Mouse (Mus musculus) stomach, embryonic 14.5 days (tissue): ENCODE results near the gene Acad12. TPM values are rescaled to one million over a fixed set of nuclear protein-coding genes. Genes with fewer than 3 reads are reported as not detected.
"Not testable (repeated sequence)": the region's sequence is repeated elsewhere in the genome, so short reads cannot be mapped to it uniquely, and the experiment has no call there.

Experiments used
- ATAC-seq: fragments of 200-750 bp; cut with Nextera tagmentation; 2 replicates; pipeline ENCODE4 v1.8.0; 2017; ENCODE audit warnings: low read depth, moderate TSS enrichment; ENCODE audit not compliant: insufficient number of reproducible peaks, insufficient read depth, low FRiP score
- H3K27ac ChIP-seq: fragments of 300-500 bp; sonication (generic); 2 replicates; pipeline ENCODE4 v1.5.1; 2014; ENCODE audit warnings: mild to moderate bottlenecking, low read length, moderate library complexity, mixed read lengths
- H3K27me3 ChIP-seq: fragments of 300-500 bp; sonication (generic); 2 replicates; pipeline ENCODE4 v1.6.1; 2014; ENCODE audit warnings: low read length, control low read depth, mixed read lengths; ENCODE audit not compliant: control insufficient read depth, insufficient read depth
- H3K36me3 ChIP-seq: fragments of 300-500 bp; sonication (generic); 2 replicates; pipeline ENCODE4 v1.6.1; 2014; ENCODE audit warnings: mild to moderate bottlenecking, control low read depth, low read length, moderate library complexity, mixed read lengths; ENCODE audit not compliant: control insufficient read depth, insufficient read depth
- H3K4me1 ChIP-seq: fragments of 300-500 bp; sonication (generic); 2 replicates; pipeline ENCODE4 v1.6.1; 2014; ENCODE audit warnings: low read length, control low read depth, mixed read lengths; ENCODE audit not compliant: control insufficient read depth, insufficient read depth
- H3K4me2 ChIP-seq: fragments of 300-500 bp; sonication (generic); replicated peaks from 2 replicates; pipeline ENCODE4 v1.6.1; 2014; ENCODE audit warnings: low read depth, low read length, control low read depth
- H3K4me3 ChIP-seq: fragments of 300-500 bp; sonication (generic); 2 replicates; pipeline ENCODE4 v1.5.1; 2014; ENCODE audit warnings: low read depth, low read length, control low read depth
- H3K9ac ChIP-seq: fragments of 300-500 bp; sonication (generic); replicated peaks from 2 replicates; pipeline ENCODE4 v1.6.1; 2014; ENCODE audit warnings: low read depth, mild to moderate bottlenecking, control low read depth, low read length, moderate library complexity, mixed read lengths
- H3K9me3 ChIP-seq: fragments of 300-500 bp; sonication (generic); 2 replicates; pipeline ENCODE4 v1.6.1; 2016; ENCODE audit warnings: low read depth, low read length, control low read depth; ENCODE audit not compliant: control insufficient read depth
- WGBS: fragments of 180-500 bp; shearing (Covaris S2); extraction: QIAGEN DNeasy Blood & Tissue Kit; methylation state at CpG from one replicate; pipeline ENCODE4 v1.1.7; 2014; 5-methylcytosine and 5-hydroxymethylcytosine counted together
- polyA plus RNA-seq: library from polyadenylated mRNA; unstranded; fragments of >200 nt; fragmentation: Nextera tagmentation; extraction: Ambion mirVana; gene quantifications from 2 replicates; pipeline ENCODE4 v1.2.1, GENCODE M21; 2014

Gene Acad12
- polyA plus RNA-seq, 1 experiment from 2014 or later, result 2.7 TPM

- not testable (repeated sequence) for H3K27ac ChIP-seq, H3K27me3 ChIP-seq, H3K4me2 ChIP-seq, ATAC-seq, H3K9me3 ChIP-seq, H3K4me3 ChIP-seq, H3K36me3 ChIP-seq, H3K9ac ChIP-seq, H3K4me1 ChIP-seq
- 78% methylated on average over 1 of the region's 1 CpGs for WGBS
These were observed 14.9 kb downstream of the Acad12 start for GRCm38 (mm10) chr5:121603815-121604214.

- H3K9me3 ChIP-seq, result no peaks in the 10 kb centered on the region
- peak; percentile 70; the same call in 1 of the 2 replicates for ATAC-seq
- no peak overlapping the region for H3K9ac ChIP-seq
- no peak overlapping the region for H3K4me3 ChIP-seq
- no peaks in the 10 kb centered on the region for H3K36me3 ChIP-seq
- no peaks in the 10 kb centered on the region for H3K27me3 ChIP-seq
- no peaks in the 10 kb centered on the region for H3K4me1 ChIP-seq
- H3K27ac ChIP-seq, result no peak overlapping the region
- WGBS, result 25% methylated on average over 9 of the region's 9 CpGs
- no peak overlapping the region for H3K4me2 ChIP-seq
These were observed 17.0 kb downstream of the Acad12 start for GRCm38 (mm10) chr5:121601547-121602299.

DNA sequence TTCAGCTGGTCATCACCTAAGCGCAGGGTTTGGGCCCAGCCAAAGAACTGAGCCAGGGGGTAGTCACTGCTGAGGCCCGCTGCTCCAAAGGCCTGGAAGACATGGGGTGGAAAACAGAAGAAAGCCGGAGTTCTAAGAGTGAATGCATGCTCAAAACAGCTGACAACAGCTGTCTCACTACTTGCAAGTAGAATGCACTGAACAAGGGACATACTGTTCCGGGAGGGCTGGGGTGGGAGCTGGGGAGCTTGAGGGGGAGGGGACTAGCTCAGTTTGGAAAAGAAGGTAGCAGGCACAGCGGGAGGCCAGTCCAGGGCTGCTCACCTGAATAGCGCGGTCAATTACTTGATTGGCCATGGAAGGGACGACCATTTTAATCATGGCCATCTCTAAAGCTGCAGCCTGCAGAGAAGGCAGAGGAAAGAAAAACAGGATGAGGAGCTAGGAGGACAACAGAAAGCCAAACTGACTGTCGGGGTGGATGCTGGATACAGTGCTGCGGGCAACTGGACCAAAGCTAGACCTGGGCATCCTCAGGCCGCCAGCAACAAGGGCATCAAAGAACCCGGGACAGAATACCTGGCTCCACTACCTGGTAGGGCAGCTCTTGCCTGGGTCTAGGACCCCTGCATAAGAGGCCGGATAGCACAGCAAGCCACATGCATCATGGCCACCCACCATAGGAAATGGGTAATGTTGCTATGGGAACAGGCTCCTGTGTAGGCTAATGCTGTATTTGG, 19.7 kb downstream of the Acad12 start:
- no peak overlapping the region for H3K4me2 ChIP-seq
- H3K9ac ChIP-seq, result no peak overlapping the region
- H3K27ac ChIP-seq, result peak overlapping the region; percentile 61; the same call in 1 of the 2 replicates
- 0 out of 2 replicates have a peak, but pooled peaks cover 3% of the 10 kb centered on the region for H3K4me1 ChIP-seq
- no peaks in the 10 kb centered on the region for H3K36me3 ChIP-seq
- H3K4me3 ChIP-seq, result no peak overlapping the region
- H3K27me3 ChIP-seq, result no peaks in the 10 kb centered on the region
- ATAC-seq, result no peak
- WGBS, result 69% methylated on average over 13 of the region's 13 CpGs
- H3K9me3 ChIP-seq, result no peaks in the 10 kb centered on the region

DNA sequence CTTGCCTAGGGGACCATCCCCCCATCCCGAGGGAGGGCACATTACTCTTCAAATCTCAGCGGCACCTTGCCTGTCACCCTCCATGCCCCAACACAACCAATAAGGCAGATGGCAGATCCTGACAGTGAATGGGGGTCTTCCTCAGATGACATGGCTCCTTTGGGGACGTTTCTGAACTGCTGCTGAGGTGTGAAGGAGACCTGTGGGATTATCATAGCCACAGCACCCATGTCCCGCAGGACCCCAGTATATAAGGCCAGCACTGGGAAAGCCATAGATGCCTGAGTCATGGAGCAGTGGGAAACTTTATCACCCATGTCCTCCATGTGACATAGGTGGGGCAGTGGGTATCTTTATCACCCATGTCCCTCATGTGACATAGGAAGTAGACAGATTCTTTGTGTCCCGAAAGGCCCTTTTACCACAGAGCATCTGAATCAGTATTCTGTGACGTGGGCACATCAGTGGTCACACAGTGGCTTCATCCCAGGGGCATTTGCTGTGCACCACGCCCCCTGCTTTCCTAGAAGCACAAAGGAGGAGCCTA, 20.7 kb downstream of the Acad12 start:
- Histone ChIP-seq H3K4me1 (0 out of 2 replicates have a peak, but pooled peaks cover 4% of the 10 kb centered on the region), H3K27me3 (no peaks in the 10 kb centered on the region), H3K36me3 (no peaks in the 10 kb centered on the region), H3K27ac (peak overlapping the region; percentile 61; the same call in 1 of the 2 replicates), H3K9me3 (no peaks in the 10 kb centered on the region), H3K4me2 (no peak overlapping the region), H3K9ac (no peak overlapping the region), H3K4me3 (no peak overlapping the region)
- WGBS, result 79% methylated on average over 7 of the region's 7 CpGs
- ATAC-seq, result no peak

GRCm38 (mm10) chr5:121597332-121597731, 21.4 kb downstream of the Acad12 start:
- H3K9ac ChIP-seq, result no peak overlapping the region
- H3K36me3 ChIP-seq, result no peaks in the 10 kb centered on the region
- H3K4me3 ChIP-seq, result no peak overlapping the region
- H3K27me3 ChIP-seq, result no peaks in the 10 kb centered on the region
- no peak overlapping the region for H3K27ac ChIP-seq
- 0 out of 2 replicates have a peak, but pooled peaks cover 4% of the 10 kb centered on the region for H3K4me1 ChIP-seq
- ATAC-seq, result no peak
- no peak overlapping the region for H3K4me2 ChIP-seq
- no peaks in the 10 kb centered on the region for H3K9me3 ChIP-seq
- WGBS, result 62% methylated on average over 4 of the region's 4 CpGs

DNA sequence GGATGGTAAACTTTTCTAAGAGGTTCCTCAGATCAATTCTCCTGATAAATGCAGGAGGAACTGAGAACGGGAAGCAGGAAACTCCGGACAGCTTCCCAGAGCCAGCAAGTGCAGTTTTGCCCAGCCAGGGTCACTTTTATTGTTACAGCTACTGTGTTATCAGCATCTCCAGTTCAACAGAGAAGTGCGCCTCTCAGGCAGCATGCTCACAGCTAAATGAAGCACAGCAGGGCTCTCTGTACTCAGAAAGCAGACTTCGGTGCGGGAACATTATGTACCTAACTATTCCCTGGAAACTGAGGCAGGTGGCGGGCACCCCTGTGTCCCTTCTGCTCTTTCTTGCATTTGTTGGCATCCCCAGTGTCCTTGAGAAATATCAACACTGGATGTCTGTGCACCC, 22.5 kb downstream of the Acad12 start:
- Histone ChIP-seq H3K4me1 (peaks cover 9% of the 10 kb centered on the region; the same call in 1 of the 2 replicates), H3K9ac (no peak overlapping the region), H3K4me2 (no peak overlapping the region), H3K27me3 (no peaks in the 10 kb centered on the region), H3K4me3 (no peak overlapping the region), H3K27ac (no peak overlapping the region), H3K9me3 (no peaks in the 10 kb centered on the region), H3K36me3 (no peaks in the 10 kb centered on the region)
- 72% methylated on average over 6 of the region's 6 CpGs for WGBS
- ATAC-seq, result no peak

DNA sequence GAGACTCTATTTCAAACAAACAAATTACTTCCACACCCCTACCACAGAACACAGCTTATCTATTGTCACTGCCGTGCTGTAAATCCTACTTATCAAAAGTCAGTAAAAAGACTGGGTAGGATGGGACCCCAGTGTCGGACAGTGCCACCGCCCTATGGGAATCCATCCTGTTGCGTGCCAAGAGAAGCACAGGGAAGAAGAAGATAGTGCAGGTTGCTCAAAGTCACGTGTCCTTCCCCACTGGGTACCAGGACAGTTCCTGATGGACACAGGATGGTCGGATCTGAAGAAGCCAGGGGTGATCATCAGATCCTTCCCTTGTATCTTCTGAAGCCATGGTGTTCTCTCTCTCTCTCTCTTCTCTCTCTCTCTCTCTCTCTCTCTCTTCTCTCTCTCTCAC, 23.0 kb downstream of the Acad12 start:
- Histone ChIP-seq H3K9ac (no peak overlapping the region), H3K36me3 (no peaks in the 10 kb centered on the region), H3K27me3 (no peaks in the 10 kb centered on the region), H3K4me2 (no peak overlapping the region), H3K9me3 (no peaks in the 10 kb centered on the region), H3K4me1 (peaks cover 9% of the 10 kb centered on the region; the same call in 1 of the 2 replicates), H3K27ac (no peak overlapping the region), H3K4me3 (no peak overlapping the region)
- ATAC-seq, result no peak
- WGBS, result 83% methylated on average over 6 of the region's 6 CpGs

- Histone ChIP-seq H3K4me3 (no peak overlapping the region), H3K9ac (no peak overlapping the region), H3K27me3 (no peaks in the 10 kb centered on the region), H3K36me3 (no peaks in the 10 kb centered on the region), H3K9me3 (no peaks in the 10 kb centered on the region), H3K4me2 (no peak overlapping the region), H3K4me1 (peaks cover 9% of the 10 kb centered on the region; the same call in 1 of the 2 replicates), H3K27ac (no peak overlapping the region)
- WGBS, result 84% methylated on average over 6 of the region's 6 CpGs
- no peak for ATAC-seq
These were observed 23.9 kb downstream of the Acad12 start for GRCm38 (mm10) chr5:121594714-121595313.
